Mouse (Mus musculus) thymus, postnatal 4 days (tissue): ENCODE data around the gene Rab20.
"Not testable (repeated sequence)": the region's sequence is repeated elsewhere in the genome, so short reads cannot be mapped to it uniquely, and the experiment has no call there.

ENCODE experiments used
- DNase-seq: peaks from one replicate; pipeline ENCODE4 v3.0.0; 2021

Rab20 gene

GRCm38 (mm10) chr8:11477811-11478761 is at the start of gene Rab20:
Gene Rab20 (minus strand): TSS chr8:11478710.
- DNase-seq, result peak; percentile 71

GRCm38 (mm10) chr8:11523331-11523730 is 44.8 kb upstream of the Rab20 start:
- no peak for DNase-seq

GRCm38 (mm10) chr8:11518676-11519075 is 40.2 kb upstream of the Rab20 start:
- DNase-seq, result no peak

GRCm38 (mm10) chr8:11518056-11518396 is 39.5 kb upstream of the Rab20 start:
- DNase-seq, result no peak

GRCm38 (mm10) chr8:11517366-11518055 is 39.0 kb upstream of the Rab20 start:
- no peak for DNase-seq

- no peak for DNase-seq
These were observed 37.8 kb upstream of the Rab20 start for GRCm38 (mm10) chr8:11516292-11516691.

- DNase-seq, result no peak
These were observed 34.7 kb upstream of the Rab20 start for GRCm38 (mm10) chr8:11513247-11513646.

GRCm38 (mm10) chr8:11512711-11513110 is 34.2 kb upstream of the Rab20 start:
- no peak for DNase-seq

GRCm38 (mm10) chr8:11510971-11511370 is 32.5 kb upstream of the Rab20 start:
- DNase-seq, result no peak

GRCm38 (mm10) chr8:11508880-11509279 is 30.4 kb upstream of the Rab20 start:
- DNase-seq, result no peak

GRCm38 (mm10) chr8:11506802-11507201 is 28.3 kb upstream of the Rab20 start:
- peak; percentile 94 for DNase-seq

GRCm38 (mm10) chr8:11506074-11506473 is 27.6 kb upstream of the Rab20 start:
- no peak for DNase-seq

GRCm38 (mm10) chr8:11503476-11504232 is 25.1 kb upstream of the Rab20 start:
- DNase-seq, result no peak

GRCm38 (mm10) chr8:11498786-11499485 is 20.4 kb upstream of the Rab20 start:
- peak; percentile 41 for DNase-seq

- no peak for DNase-seq
These were observed 19.8 kb upstream of the Rab20 start for GRCm38 (mm10) chr8:11498281-11498680.

- peak; percentile 90 for DNase-seq
These were observed 18.8 kb upstream of the Rab20 start, which contains the start of gene Naxd for GRCm38 (mm10) chr8:11497017-11497990. Gene Naxd (plus strand): TSS chr8:11497506.

GRCm38 (mm10) chr8:11492340-11492739 is 13.8 kb upstream of the Rab20 start:
- DNase-seq, result not testable (repeated sequence)

- DNase-seq, result no peak
These were observed 8.7 kb upstream of the Rab20 start for GRCm38 (mm10) chr8:11487229-11487628.

- peak; percentile 88 for DNase-seq
These were observed 7.6 kb upstream of the Rab20 start for GRCm38 (mm10) chr8:11486142-11486541.

GRCm38 (mm10) chr8:11482537-11482936 is 4.0 kb upstream of the Rab20 start:
- no peak for DNase-seq

GRCm38 (mm10) chr8:11481876-11482275 is 3.4 kb upstream of the Rab20 start:
- no peak for DNase-seq
